Mouse (Mus musculus) kidney, embryonic 15.5 days (tissue): ENCODE data around the gene Rbfox2. TPM values are rescaled to one million over a fixed set of nuclear protein-coding genes. Genes with fewer than 3 reads are reported as not detected.

Experiments used
- ATAC-seq: fragments of 200-750 bp; cut with Nextera tagmentation; replicated peaks from 2 replicates; pipeline ENCODE4 v1.8.0; 2017; ENCODE audit warnings: moderate TSS enrichment; ENCODE audit not compliant: low FRiP score
- H3K27ac ChIP-seq: fragments of 300-500 bp; sonication (generic); 2 replicates; pipeline ENCODE4 v1.5.1; 2015; ENCODE audit warnings: mild to moderate bottlenecking, inconsistent platforms
- H3K27me3 ChIP-seq: fragments of 300-500 bp; sonication (generic); 2 replicates; pipeline ENCODE4 v1.6.1; 2015; ENCODE audit warnings: inconsistent platforms
- H3K36me3 ChIP-seq: fragments of 300-500 bp; sonication (generic); 2 replicates; pipeline ENCODE4 v1.6.1; 2015; ENCODE audit warnings: inconsistent platforms
- H3K4me1 ChIP-seq: fragments of 300-500 bp; sonication (generic); 2 replicates; pipeline ENCODE4 v1.6.1; 2015; ENCODE audit warnings: inconsistent platforms
- H3K4me2 ChIP-seq: fragments of 300-500 bp; sonication (generic); 2 replicates; pipeline ENCODE4 v1.6.1; 2015; ENCODE audit warnings: moderate library complexity, mild to moderate bottlenecking, inconsistent platforms
- H3K4me3 ChIP-seq: fragments of 300-500 bp; sonication (generic); replicated peaks from 2 replicates; pipeline ENCODE4 v1.5.1; 2015; ENCODE audit warnings: mild to moderate bottlenecking, inconsistent platforms
- H3K9ac ChIP-seq: fragments of 300-500 bp; sonication (generic); 2 replicates; pipeline ENCODE4 v1.6.1; 2015; ENCODE audit warnings: mild to moderate bottlenecking, inconsistent platforms
- H3K9me3 ChIP-seq: fragments of 300-500 bp; sonication (generic); replicated peaks from 2 replicates; pipeline ENCODE4 v1.6.1; 2016; ENCODE audit warnings: inconsistent platforms
- WGBS: fragments of 180-500 bp; shearing (Covaris S2); methylation state at CpG from one replicate; pipeline ENCODE4 v1.1.7; 2015; ENCODE audit warnings: mixed read lengths; 5-methylcytosine and 5-hydroxymethylcytosine counted together
- polyA plus RNA-seq: library from polyadenylated mRNA; unstranded; fragments of >200 nt; fragmentation: Nextera tagmentation; extraction: Ambion mirVana; gene quantifications from 2 replicates; pipeline ENCODE4 v1.2.1, GENCODE M21; 2015

The Rbfox2 gene
- polyA plus RNA-seq, 1 experiment from 2014 or later: 47.7 TPM

DNA sequence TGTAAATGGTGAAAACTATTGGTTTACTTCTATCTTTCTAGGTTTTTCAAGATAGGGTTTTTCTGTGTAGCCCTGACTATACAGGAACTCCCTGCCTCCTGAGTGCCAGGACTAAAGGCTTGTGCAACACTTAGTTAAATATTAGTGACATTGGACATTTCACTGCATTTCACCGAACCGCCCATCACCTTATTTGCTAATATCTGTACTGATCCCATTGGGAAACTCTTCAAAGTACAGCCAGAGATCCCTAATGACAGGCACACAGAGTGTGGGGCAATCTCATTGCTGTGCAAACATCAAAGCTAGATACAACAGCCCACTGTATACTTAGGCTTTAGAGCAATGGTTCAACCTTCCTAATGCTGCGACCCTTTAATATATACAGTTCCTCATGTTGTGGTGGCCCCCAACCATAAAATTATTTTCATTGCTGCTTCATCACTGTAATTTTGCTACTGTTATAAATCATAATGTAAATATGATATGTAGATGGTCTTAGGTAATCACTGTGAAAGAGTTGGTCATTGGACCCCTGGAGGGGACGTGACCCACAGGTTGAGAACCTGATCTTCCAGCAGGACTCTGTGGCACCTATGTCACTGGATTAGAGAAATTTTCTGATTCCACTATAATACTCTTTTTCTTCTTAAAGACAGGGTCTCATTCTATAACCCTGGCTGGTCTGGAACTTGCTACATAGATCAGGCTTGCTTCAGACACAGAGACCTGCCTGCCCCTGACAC, 182.3 kb downstream of the Rbfox2 start:
- Histone ChIP-seq H3K9ac (no peak overlapping the region), H3K9me3 (no peaks in the 10 kb centered on the region), H3K27ac (no peak overlapping the region), H3K4me2 (no peak overlapping the region), H3K4me3 (no peak overlapping the region), H3K36me3 (peaks cover 13% of the 10 kb centered on the region), H3K4me1 (peaks cover 3% of the 10 kb centered on the region; the same call in 1 of the 2 replicates), H3K27me3 (no peaks in the 10 kb centered on the region)
- 92% methylated on average over 4 of the region's 4 CpGs for whole genome bisulfite sequencing
- ATAC-seq: no peak

DNA sequence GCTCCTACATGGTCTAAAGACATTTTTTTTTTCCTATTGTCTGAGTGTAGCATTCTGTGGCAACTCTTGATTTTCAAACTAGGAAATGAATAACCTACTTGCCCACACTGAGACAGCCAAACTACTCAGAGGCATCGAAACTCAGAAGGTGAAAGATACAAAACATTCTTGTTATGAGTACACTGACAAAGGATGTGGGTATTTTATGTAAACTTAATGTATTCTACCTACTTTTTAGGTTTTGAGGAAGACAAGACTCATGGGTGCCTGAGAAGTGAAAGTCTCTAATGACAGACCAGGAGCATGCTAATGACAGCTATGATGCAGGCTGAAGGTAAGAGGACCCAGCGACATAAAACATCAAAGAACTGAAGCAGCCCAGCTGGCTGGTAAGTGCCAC, 184.0 kb downstream of the Rbfox2 start:
- Histone ChIP-seq H3K4me2 (no peak overlapping the region), H3K36me3 (peaks cover 4% of the 10 kb centered on the region; the same call in 1 of the 2 replicates), H3K9ac (no peak overlapping the region), H3K9me3 (no peaks in the 10 kb centered on the region), H3K4me1 (peaks cover 3% of the 10 kb centered on the region; the same call in 1 of the 2 replicates), H3K27ac (no peak overlapping the region), H3K27me3 (no peaks in the 10 kb centered on the region), H3K4me3 (no peak overlapping the region)
- WGBS: 64% methylated on average over 2 of the region's 2 CpGs
- no peak for ATAC-seq

DNA sequence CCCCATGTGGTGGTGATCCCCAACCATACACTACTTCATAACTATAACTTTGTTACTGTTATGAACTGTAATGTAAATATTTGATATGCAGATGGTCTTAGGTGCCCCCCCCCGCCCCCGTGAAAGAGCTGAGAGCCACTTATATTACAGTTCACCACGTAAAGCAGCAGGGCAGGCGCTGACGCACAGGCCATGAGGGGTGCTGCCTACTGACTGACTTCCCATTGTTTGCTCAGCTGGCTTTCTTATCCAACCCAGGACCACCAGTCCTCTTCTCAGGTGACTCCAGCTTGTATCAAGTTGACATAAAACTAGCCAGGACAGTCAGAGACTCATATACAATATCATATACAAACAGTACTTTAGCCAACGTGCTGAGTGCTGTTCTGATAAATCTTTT, 184.6 kb downstream of the Rbfox2 start:
- Histone ChIP-seq H3K4me2 (no peak overlapping the region), H3K9ac (no peak overlapping the region), H3K27me3 (no peaks in the 10 kb centered on the region), H3K9me3 (no peaks in the 10 kb centered on the region), H3K4me3 (no peak overlapping the region), H3K4me1 (peaks cover 3% of the 10 kb centered on the region; the same call in 1 of the 2 replicates), H3K36me3 (peaks cover 3% of the 10 kb centered on the region; the same call in 1 of the 2 replicates), H3K27ac (no peak overlapping the region)
- no peak for ATAC-seq
- 52% methylated on average over 6 of the region's 6 CpGs for WGBS

DNA sequence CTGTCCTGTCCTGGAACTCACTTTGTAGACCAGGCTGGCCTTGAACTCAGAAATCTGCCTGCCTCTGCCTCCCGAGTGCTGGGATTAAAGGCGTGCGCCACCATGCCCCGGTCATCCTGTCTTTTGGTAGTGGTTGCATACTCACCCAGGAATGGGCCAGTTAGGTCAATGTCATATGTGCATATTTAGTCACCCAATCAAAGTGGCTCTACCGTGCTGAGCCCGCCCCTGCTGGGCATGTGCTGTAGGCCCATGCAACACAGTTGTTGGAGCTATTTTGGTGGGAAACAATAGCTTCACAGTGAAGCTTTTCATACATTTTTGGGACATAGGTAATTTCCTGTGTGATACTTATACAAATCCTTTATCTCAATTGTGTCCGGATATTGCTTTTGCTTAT, 187.1 kb downstream of the Rbfox2 start:
- no peak overlapping the region for H3K4me2 ChIP-seq
- no peak overlapping the region for H3K27ac ChIP-seq
- H3K4me3 ChIP-seq: no peak overlapping the region
- no peaks in the 10 kb centered on the region for H3K27me3 ChIP-seq
- no peak for ATAC-seq
- peaks cover 28% of the 10 kb centered on the region for H3K36me3 ChIP-seq
- no peak overlapping the region for H3K9ac ChIP-seq
- no peaks in the 10 kb centered on the region for H3K9me3 ChIP-seq
- WGBS: 92% methylated on average over 7 of the region's 7 CpGs
- H3K4me1 ChIP-seq: peaks cover 15% of the 10 kb centered on the region

DNA sequence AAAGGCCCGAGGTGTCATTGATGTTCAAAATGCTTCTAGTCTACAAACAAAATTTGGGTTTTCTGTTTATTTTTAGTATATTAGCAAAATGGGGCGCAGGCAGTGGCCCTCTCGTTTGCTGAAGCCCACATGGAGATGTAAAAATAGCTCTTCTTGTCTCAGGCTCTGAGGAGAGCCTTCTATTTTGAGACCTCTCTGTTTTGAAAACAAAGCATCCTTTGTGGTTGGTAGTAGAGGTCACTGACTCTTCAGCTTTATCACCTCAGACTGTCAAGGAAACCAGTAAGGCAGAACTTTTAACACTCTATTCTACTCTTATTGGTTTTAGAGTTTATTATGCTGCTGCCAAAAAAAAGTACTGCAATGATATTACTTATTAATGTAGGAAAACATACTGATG, 189.6 kb downstream of the Rbfox2 start:
- 44% methylated on average over 3 of the region's 3 CpGs for WGBS
- Histone ChIP-seq H3K9ac (no peak overlapping the region), H3K4me3 (no peak overlapping the region), H3K4me2 (no peak overlapping the region), H3K4me1 (peaks cover 14% of the 10 kb centered on the region), H3K27me3 (no peaks in the 10 kb centered on the region), H3K36me3 (peaks cover 50% of the 10 kb centered on the region), H3K9me3 (no peaks in the 10 kb centered on the region), H3K27ac (no peak overlapping the region)
- no peak for ATAC-seq

DNA sequence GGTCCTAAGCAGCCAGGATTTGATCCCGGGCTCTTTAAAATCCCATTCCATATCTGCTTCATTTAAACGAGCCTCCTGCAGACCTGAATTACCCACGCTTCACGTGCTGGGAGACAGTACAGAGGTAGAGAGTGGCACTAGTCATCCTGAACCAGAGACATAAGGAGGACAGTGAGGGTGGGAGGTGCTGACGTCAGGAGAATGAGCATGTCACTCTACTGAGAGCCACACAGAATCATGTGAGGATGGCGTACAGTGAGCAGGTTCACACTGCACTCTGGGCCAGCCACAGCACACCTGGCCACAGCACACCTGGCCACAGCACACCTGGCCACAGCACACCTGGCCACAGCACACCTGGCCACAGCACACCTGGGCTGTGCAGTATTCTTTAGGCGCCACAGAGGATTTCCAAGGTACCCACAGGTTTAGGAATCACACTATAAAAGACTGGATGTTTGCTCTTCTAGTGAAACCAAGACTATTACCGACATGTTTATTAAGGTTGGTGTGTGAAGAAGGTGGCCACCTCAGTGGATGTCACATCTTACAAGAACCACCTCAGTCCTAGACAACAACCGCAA, 190.6 kb downstream of the Rbfox2 start:
- Histone ChIP-seq H3K4me1 (peaks cover 12% of the 10 kb centered on the region; the same call in 1 of the 2 replicates), H3K27ac (no peak overlapping the region), H3K27me3 (no peaks in the 10 kb centered on the region), H3K4me3 (no peak overlapping the region), H3K9ac (no peak overlapping the region), H3K36me3 (peaks cover 58% of the 10 kb centered on the region), H3K4me2 (no peak overlapping the region), H3K9me3 (no peaks in the 10 kb centered on the region)
- no peak for ATAC-seq
- WGBS: 87% methylated on average over 9 of the region's 9 CpGs

DNA sequence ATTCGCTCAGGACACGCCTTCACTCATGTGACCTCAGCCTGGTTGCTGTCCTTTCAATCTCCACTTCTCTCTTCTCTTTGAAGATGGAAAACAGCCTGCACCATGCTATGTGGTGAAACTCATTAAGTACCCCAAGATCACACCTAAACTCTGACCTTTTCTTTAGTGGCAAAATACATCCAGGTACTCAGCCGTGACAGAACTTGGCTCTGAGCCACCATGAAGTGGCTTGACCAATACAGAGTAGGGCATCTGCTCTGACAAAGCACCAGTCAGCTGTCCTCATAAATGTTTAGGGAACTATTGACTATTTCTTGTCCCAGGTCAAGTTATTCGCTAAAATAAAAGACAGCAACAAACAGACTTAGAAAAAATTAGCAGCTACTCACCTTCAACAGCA, 191.3 kb downstream of the Rbfox2 start:
- ATAC-seq: peak; percentile 64; the same call in 1 of the 2 replicates
- Histone ChIP-seq H3K4me1 (peaks cover 12% of the 10 kb centered on the region; the same call in 1 of the 2 replicates), H3K27me3 (no peaks in the 10 kb centered on the region), H3K9me3 (no peaks in the 10 kb centered on the region), H3K36me3 (peaks cover 61% of the 10 kb centered on the region), H3K9ac (no peak overlapping the region), H3K27ac (0 out of 2 replicates have a peak overlapping the region, but pooled peaks have one; percentile 41), H3K4me3 (no peak overlapping the region), H3K4me2 (no peak overlapping the region)
- WGBS: 66% methylated on average over 4 of the region's 4 CpGs

DNA sequence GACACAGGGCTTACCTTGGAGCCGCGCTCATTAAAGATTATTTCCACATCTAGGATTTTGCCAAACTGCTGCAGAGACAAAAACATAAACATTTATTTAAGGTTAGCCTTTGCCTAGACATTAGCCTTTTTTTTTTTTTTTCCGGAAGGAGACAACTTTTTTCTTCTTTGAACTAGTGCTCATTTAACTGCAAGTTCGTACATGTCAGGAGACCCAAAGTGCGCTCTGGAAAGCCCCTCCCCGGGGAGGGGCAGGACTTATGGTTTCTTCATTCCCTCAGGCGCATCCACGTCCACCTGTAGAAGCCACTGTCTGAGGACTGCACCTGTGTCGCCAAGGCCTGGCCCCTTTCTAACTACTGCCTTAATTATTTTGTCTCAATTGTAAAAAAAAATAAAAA, 193.2 kb downstream of the Rbfox2 start:
- Histone ChIP-seq H3K27me3 (no peaks in the 10 kb centered on the region), H3K4me1 (peaks cover 12% of the 10 kb centered on the region; the same call in 1 of the 2 replicates), H3K36me3 (peaks cover 66% of the 10 kb centered on the region), H3K9me3 (no peaks in the 10 kb centered on the region), H3K9ac (no peak overlapping the region), H3K4me2 (no peak overlapping the region), H3K27ac (no peak overlapping the region), H3K4me3 (no peak overlapping the region)
- WGBS: 90% methylated on average over 9 of the region's 9 CpGs
- no peak for ATAC-seq

DNA sequence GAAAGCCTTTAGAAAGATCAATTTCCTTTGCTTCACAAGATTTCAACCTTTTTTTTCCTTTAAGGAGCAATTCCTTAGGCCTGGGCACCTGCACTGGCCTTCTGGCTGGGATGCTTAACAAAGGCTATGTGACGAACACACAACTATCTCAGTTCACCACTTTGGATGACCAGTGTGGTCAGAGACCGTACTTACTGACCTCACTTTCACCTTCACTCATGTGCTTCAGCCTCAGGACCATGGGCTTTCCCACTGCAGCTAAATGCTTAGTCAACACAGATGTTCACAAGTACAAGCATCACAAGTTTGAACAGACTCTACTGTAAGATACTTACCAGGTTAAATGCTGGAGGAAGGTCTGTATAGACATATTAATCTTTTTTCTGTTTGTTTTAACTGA, 194.4 kb downstream of the Rbfox2 start:
- no peak overlapping the region for H3K9ac ChIP-seq
- H3K4me2 ChIP-seq: no peak overlapping the region
- H3K27me3 ChIP-seq: no peaks in the 10 kb centered on the region
- H3K9me3 ChIP-seq: no peaks in the 10 kb centered on the region
- ATAC-seq: no peak
- H3K36me3 ChIP-seq: peaks cover 79% of the 10 kb centered on the region
- no peak overlapping the region for H3K27ac ChIP-seq
- no peak overlapping the region for H3K4me3 ChIP-seq
- WGBS: 94% methylated on average over 2 of the region's 2 CpGs
- peaks cover 12% of the 10 kb centered on the region; the same call in 1 of the 2 replicates for H3K4me1 ChIP-seq

DNA sequence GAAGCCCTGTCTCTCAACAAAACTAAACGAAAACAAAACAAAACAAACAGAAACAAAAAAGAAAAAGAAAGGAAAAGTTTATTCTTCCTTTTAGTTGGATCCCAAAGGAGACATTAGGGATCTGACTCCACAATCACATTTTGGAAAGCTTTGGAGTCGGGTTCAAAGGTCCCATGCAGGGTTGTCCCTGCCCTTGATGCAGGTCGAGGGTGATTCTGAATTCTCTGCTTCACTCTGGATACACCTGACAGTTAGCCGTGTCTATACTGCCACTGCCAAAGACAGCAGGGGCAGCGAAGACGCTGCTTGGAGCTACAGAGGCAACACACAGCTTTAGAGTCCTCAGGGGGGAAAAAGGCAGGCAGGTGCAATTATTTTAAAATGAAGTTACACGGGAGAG, 194.9 kb downstream of the Rbfox2 start:
- H3K4me2 ChIP-seq: no peak overlapping the region
- 78% methylated on average over 7 of the region's 7 CpGs for WGBS
- H3K4me3 ChIP-seq: no peak overlapping the region
- H3K9me3 ChIP-seq: no peaks in the 10 kb centered on the region
- H3K4me1 ChIP-seq: peaks cover 12% of the 10 kb centered on the region; the same call in 1 of the 2 replicates
- H3K36me3 ChIP-seq: peaks cover 81% of the 10 kb centered on the region
- H3K9ac ChIP-seq: no peak overlapping the region
- H3K27ac ChIP-seq: no peak overlapping the region
- no peaks in the 10 kb centered on the region for H3K27me3 ChIP-seq
- ATAC-seq: no peak

DNA sequence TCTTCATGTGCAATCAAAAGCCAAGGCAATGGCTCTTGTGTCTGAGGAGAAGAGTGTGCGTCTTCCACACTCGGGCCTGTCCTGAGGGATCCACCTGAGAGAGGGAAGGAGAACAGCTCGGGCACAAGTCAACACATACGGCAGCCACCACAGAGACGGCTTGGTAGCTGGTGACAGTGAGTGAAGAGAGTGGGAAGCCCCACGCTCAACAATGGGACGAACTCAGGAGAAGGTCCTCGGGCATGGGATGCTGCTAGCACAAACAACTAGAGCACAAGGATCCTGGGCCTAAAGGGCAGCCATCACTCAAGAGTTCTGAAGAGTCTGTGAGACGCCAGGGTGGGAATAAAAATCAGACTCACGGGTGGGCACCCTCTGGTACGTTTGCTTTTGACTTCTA, 196.4 kb downstream of the Rbfox2 start:
- no peaks in the 10 kb centered on the region for H3K27me3 ChIP-seq
- H3K9ac ChIP-seq: no peak overlapping the region
- peaks cover 7% of the 10 kb centered on the region; the same call in 1 of the 2 replicates for H3K4me1 ChIP-seq
- H3K36me3 ChIP-seq: peaks cover 72% of the 10 kb centered on the region
- no peaks in the 10 kb centered on the region for H3K9me3 ChIP-seq
- no peak overlapping the region for H3K4me2 ChIP-seq
- no peak for ATAC-seq
- no peak overlapping the region for H3K4me3 ChIP-seq
- H3K27ac ChIP-seq: no peak overlapping the region
- WGBS: 89% methylated on average over 11 of the region's 11 CpGs

DNA sequence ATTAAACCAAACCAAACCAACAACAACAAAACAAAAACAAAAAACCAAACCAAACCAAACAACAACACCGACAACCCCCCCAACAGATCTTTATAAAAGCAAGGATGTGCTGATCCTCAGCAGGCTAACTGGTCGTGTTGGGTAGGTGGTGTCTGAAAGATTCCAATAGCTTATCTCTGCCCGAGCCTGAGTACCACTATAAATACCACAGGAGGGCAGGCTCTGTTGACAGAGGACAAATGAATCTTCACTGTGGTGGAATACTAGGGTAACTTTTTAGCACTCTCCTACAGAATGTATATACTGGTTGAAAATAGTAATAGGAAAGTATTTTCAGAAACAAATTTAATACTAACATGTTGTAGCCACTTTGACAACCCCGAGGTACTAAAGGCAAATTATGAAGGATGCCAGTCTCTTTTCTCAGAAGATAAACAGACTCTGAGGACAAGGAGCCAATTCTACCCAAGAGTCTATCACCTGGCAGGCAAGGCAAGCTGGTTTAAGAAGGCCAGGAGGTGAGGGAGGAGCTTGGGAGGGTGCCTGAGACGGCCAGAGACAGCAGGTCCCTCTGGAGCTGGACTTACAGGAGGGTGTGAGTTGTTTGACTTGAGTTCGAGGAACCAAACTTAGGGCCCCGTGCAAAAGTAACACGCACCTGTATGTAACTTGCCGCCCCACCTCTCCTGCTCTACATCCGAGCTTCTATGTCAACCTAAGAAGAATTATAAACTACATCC, 199.5 kb downstream of the Rbfox2 start:
- WGBS: 83% methylated on average over 10 of the region's 10 CpGs
- no peak overlapping the region for H3K4me2 ChIP-seq
- H3K9ac ChIP-seq: no peak overlapping the region
- H3K4me1 ChIP-seq: 0 out of 2 replicates have a peak, but pooled peaks cover 8% of the 10 kb centered on the region
- H3K27ac ChIP-seq: no peak overlapping the region
- H3K9me3 ChIP-seq: no peaks in the 10 kb centered on the region
- ATAC-seq: no peak
- H3K4me3 ChIP-seq: no peak overlapping the region
- no peaks in the 10 kb centered on the region for H3K27me3 ChIP-seq
- peaks cover 54% of the 10 kb centered on the region for H3K36me3 ChIP-seq
